In the genomic region with DNA sequence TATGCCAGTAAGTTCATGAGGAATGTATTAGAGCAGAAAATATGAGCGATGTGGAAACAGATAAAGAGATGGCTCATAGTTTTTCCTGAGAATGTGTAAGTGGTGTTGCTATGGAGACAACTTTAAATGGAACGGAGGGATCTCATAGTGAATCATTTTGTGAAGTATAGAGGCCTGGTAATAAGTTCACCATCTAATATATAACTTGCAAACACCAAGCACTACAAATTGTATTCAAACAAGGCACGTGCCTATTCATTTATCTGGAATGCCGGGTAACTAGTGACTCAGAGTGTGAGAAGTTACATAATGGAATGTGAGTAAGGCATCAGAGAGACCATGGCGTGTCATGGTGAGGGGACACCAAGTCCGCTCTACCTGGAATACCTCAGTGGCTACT, we compare ENCODE assay signal across 28 mouse cellular contexts. TPM values are rescaled to one million over a fixed set of nuclear protein-coding genes. Genes with fewer than 3 reads are reported as not detected.
"Had no signal": no experiment of that assay in that cellular context is flagged by ENCODE, and none has a peak within 500 bp of the region (broad histone marks: within the 10 kb centered on the region; RNA-seq: fewer than 3 reads in every experiment).

No protein-coding gene starts in this region.

- DNase-seq: gastrocnemius, adult 2 months; gastrocnemius, postnatal 10 days; gastrocnemius, postnatal 25 days; heart, adult 18-20 months; heart, postnatal 10 days; heart, postnatal 4 days; kidney, adult 18-20 months; kidney, adult 8-10 months; kidney, postnatal 10 days; kidney, postnatal 25 days; kidney, postnatal 4 days; liver; liver, embryonic 13.5 days had no signal

- H3K27me3 ChIP-seq: heart, embryonic 12.5 days; hindbrain, embryonic 12.5 days; intestine, embryonic 15.5 days; limb, embryonic 12.5 days; liver, embryonic 13.5 days had no signal

- H3K4me3 ChIP-seq: gastrocnemius, adult 2 months; heart, embryonic 10.5 days; heart, embryonic 12.5 days; hindbrain, embryonic 10.5 days; hindbrain, embryonic 12.5 days; intestine, embryonic 15.5 days; layer of hippocampus, adult 2 months; left cerebral cortex, adult 2 months; limb, embryonic 10.5 days; limb, embryonic 12.5 days; liver, embryonic 13.5 days had no signal

- ATAC-seq: hindbrain, embryonic 16.5 days; inflammation-experienced regulatory T-cells, adult 6 months; intestine, embryonic 15.5 days had no signal

RNA-seq across cellular contexts. Expression of gene Gm525, which starts 35.1 kb away (rescaled TPM):
- polyA plus RNA-seq: heart, embryonic 10.5 days; heart, embryonic 12.5 days; heart, embryonic 14.5 days; hindbrain, embryonic 10.5 days; hindbrain, embryonic 14.5 days; hindbrain, embryonic 16.5 days; inflammation-experienced regulatory T-cells, adult 6 months; kidney, embryonic 14.5 days; limb, embryonic 10.5 days; liver, embryonic 11.5 days; liver, embryonic 13.5 days had no signal
